Mouse (Mus musculus) adrenal gland, adult 8-10 months (tissue): ENCODE measurements at regions not wholly inside any gene's neighbourhood (a gene's known extent, or its start where the extent isn't known, plus 50 kb on each side); places are given as distances from the start of the nearest gene placed in this dataset.
A peak's percentile ranks its signal among the peaks of the same experiment; 100 is the strongest.

Experiments used
- DNase-seq: peaks from one replicate; pipeline ENCODE4 v3.0.0; 2022

DNA sequence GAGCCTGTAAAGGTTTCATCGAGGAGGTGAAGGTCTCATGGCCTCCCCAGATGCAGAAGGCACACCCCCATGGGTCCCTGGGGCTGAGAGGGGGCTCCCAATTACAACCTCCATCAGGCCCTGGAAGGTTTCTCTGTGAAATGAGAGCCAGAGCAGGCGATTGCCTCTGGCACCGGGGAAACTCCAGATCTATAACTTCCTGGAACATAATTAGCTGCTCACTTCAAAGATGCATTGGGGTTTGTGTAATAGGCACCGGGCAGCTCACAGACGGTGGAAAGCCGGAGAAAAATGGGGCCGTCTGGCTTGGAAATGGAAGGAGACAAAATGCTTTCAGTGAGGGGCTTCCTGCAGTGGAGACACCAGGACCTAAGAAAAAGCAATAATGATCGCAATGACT, 151.2 kb upstream of the Mvb12b start:
- no peak for DNase-seq

DNA sequence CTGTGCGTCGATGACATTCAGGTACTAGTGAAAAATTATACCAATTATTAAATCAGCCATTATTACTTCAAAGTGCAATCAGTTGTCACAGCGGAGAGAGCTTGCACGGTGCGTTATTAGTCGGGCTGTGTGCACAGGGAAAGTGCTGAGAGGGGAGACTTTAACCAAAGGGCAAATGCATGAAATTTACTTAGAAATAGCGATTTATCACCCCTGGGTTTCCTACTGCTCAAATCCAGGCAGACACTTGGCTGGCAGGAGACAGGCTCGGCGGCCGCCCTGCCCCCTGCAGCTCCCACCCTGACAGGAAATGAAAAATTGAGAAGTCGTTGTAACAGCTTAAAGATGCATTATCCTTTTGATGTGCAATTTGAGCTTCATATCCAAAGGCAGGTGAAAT, 145.5 kb upstream of the Mvb12b start:
- no peak for DNase-seq

- no peak for DNase-seq
Observed at GRCm38 (mm10) chr2:34031421-34031820, 143.7 kb upstream of the Mvb12b start.

DNA sequence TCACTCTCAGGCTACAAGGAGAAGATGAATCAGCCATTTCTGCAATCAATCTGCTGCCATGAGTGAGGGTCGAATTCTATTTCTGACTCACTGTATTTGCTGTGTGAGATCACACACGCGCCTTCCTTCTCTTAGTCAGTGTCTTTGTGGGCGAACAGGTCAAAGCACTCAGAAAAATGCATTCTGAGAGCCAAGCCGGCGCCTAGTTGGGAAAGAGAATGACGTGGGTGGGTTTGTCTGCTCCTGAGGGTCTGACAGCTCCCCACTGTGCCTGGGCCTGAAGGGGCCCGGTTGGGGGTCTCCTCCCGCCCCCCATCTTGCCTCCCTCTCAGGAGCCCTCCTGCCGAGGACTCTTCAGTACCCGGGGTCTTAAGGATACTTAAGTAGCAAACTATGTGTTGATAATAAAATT, 143.3 kb upstream of the Mvb12b start:
- peak; percentile 32 for DNase-seq

DNA sequence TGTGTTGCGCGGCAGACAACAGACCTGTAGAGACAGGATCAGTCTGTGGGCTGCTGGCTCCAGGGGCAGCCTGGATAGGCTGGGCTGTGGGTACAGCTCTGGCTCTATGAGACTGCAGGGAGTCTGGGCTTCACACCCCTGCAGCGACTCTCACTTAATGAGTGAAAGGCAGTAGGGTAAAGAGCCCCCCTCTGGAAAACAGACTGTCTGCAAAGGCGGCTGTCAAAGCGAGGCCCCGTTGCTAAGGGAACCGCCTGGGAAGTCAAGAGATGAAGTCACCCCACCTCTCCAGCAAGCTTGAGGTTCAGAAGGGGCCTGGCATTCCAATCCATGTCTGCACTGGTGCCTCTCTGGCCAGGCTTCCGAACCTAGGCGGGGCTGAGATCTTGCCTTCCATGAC, 139.7 kb upstream of the Mvb12b start:
- DNase-seq, result no peak

DNA sequence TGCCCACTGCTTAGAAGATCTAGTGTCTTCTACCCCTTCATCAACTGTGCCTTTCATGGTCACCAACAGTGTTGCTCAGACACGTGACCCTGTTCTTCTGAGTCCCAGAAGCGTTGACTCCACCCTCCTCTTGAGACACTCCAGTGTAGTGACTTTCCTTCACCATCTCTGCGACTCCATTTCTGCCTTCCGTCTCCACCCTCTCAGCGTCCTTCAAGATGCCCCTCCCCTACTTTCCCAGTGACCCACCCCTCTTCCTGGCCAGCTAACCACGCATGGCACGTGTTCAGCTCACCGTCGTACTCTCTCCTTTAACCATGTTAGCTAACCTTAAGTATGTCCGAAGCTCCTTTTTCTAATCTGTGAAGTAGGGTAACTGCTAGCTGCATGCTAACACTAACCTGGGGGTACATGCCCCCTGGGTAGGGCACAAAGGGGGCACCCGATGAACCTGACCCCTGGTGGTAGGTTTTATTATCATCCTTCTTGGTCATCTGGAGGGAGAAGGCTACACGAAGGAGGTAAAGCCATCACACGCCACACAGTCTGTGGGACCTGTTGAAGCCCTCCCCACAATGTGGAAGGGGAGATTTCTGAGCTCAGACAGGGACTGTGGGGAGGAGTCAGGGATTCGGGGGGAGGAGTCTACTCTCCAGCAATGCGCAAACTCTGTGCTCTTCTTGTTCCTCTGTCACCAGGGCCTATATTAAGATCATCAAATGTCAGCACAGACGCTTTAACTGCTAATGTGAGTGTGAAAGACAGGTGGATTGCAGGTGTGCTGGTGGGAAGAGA, 139.0 kb upstream of the Mvb12b start:
- DNase-seq, result no peak

GRCm38 (mm10) chr2:34025715-34026360, 138.1 kb upstream of the Mvb12b start:
- DNase-seq, result peak; percentile 21

- no peak for DNase-seq
Observed at GRCm38 (mm10) chr2:34017142-34017453, 129.4 kb upstream of the Mvb12b start.

DNA sequence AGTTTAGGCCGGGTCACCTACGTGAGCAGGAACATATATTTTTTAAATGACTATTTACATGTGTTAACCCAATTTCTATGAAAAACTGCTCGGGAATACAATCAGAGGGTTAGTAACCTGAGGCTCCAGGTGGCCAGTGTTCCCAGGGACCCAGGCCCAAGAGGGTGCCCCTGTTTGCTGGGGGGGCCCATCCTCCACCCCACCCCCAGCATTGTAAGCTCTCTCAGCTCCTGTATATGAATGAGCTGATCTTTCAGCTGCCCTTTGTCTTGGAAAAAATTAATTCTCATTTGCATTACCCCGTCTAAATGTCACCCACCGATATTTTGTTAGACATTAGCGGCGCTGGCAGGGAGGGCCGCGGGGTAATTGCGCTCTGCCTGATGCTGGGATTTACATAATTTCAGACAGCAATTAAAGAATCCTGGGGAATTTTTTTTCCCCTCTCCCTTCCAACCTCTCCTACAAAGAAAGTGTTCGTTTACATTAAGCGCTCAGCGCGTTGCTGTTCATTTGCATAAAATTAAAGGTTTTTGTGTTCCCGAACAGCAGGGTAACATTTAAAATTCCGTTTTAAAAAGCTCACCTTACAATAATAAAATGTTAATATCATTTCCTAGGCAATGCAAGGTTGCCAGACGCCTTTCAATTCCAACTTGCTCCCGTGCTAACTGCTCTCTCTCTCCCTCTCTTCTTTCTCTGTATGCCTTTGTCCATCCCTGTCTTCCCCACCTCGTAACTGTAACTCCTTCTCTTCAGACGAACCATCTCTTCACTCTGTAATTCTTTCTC, 128.8 kb upstream of the Mvb12b start:
- DNase-seq, result no peak

DNA sequence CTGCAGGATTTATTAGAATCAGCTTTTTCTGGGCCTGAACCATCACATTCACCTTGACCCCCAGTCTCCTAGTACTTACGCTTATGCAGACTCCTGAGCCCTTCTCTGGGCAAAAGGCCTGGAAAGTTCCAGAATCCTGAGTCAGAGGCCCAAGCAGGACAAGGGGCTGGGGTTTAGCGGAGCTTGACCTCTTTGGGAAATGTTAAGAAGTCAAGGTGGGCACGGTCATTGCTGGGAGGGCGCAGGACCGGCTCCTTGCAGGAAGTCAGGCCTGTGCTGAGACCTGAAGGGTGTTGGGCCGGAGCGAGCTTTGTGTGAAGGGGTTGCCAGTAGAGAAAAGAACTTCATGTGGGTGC, 127.9 kb upstream of the Mvb12b start:
- no peak for DNase-seq

DNA sequence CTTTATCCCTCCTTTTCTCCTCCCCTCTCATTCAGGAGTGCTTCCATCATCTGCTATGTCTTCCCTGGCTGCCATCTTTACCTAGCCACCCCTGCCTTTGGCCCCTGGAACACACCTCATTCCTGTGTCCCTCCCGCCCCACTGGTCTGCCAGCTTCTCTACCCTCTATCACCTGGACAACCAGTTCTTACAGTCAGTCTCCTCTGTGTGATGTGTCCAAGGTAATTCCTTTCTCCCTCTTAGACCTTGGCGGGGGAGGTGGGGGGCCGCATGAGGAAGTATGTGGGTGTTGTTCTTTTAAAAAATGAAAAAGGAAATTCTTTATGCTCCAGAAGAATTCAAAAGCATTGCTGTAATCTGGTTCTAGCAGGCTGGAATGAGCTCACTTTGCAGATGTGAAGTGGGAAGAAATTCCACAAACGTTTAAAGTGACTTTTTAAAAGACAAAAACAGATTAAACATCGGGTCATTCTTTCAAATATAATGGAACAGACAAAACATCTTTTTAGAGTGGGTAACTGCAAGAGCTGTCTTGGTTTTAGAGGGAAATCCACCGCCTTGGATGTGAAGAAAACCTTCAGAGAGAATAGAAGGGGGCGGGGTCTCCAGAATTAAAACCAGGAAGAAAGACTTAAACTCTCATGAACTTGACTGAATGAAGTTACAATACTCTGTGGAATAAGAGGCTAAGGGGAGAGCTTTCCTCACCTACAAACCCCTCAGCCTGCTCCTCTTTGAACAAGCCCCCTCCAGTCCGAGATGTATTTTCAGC, 127.3 kb upstream of the Mvb12b start:
- no peak for DNase-seq

GRCm38 (mm10) chr2:34010166-34010565, 122.4 kb upstream of the Mvb12b start:
- DNase-seq, result no peak

- DNase-seq, result no peak
Observed at GRCm38 (mm10) chr2:34007916-34008315, 120.2 kb upstream of the Mvb12b start.

DNA sequence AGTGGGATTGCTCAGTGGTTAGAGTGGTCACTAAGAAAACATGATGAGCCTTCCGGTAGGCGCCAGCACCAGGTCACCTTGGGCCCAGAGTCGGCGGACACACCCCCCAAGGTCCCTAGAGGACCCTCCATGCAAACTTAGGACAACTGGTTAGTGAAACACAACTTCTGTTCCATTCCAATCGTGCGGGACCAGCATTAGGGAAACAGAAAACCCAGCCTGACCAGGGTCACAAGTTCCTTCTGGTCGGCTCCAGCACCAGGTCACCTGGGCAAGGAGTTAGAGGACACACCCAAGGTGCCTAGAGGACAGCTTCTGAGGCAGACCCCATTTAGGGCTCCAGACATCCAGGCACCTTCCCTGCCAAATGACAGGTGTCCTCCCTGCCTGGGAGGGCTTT, 109.4 kb upstream of the Mvb12b start:
- DNase-seq, result no peak

- no peak for DNase-seq
Observed at GRCm38 (mm10) chr2:33996331-33996730, 108.6 kb upstream of the Mvb12b start.

DNA sequence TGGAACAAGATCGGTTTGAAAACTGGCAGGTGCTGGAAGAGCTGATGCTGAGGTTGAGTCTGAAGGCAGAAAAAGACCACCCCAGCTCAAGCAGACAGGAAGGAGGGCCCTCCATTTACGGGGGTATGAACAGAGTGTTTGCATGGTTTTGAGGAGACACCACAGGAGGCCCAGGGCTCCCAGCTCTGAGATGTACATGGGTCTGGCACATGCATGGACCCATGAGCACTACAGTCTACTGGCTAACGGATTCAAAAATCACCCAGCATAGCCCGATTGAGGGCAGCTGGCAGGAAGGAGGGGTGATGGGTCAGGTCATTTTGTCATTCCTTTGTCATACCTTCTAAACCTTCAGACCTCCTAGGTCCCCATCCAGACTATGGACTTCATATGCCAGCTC, 103.6 kb upstream of the Mvb12b start:
- no peak for DNase-seq

GRCm38 (mm10) chr2:33990711-33991110, 103.0 kb upstream of the Mvb12b start:
- no peak for DNase-seq

GRCm38 (mm10) chr2:33989555-33990370, 102.0 kb upstream of the Mvb12b start:
- no peak for DNase-seq

- DNase-seq, result no peak
Observed at GRCm38 (mm10) chr2:33986420-33986819, 98.7 kb upstream of the Mvb12b start.

- no peak for DNase-seq
Observed at GRCm38 (mm10) chr2:33985316-33985715, 97.6 kb upstream of the Mvb12b start.

DNA sequence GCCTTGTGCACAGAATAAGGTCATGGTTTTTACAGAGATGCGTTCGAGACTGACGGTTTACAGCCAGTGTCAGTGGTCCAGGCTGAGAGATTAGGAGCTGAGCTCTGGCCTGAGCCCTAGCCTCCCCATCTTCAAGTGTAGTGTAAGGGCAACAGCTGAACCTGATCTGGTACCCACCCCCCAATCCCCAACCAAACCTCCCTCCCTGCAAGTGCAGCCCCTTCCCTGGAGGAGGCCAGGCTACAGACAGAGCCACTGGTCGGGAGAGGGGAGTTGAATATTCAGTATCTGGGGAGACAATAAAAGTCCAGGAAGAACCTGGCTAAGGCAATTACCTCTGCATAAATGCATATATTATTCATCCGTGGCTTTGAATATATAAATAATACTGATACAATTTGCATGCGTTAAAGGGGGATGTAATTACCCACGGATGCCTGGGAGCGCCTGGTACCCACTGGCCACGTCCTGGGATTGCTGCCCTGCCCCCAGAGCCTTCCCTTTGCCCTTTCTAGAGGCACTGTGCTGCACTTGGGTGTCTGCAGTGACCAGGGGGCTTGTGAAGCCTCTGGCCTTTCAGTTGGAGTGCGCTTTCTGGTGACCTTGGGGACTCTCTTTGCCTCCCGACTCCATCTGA, 95.5 kb upstream of the Mvb12b start:
- no peak for DNase-seq

DNA sequence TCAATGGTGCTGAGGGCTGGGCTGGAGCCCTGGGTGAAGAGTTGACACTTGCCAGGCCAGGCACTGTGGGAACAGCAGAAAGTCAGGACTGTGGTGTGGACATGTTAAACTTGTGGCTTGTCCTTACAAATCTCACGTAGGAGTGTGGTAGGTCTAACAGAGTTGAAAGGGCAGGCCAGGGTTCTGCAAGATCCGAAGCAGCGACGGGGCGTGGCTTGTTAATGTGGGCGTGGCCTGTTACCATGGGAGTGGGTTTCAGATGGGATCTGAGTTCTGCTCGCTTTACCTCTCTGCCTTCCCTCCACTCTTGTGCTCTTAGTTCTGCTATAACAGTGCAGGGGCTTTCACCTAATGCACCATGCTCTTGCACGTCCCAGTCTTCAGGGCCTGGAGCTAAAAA, 94.2 kb upstream of the Mvb12b start:
- no peak for DNase-seq
